Mouse (Mus musculus): ENCODE measurements around the gene Cwc25. TPM values are rescaled to one million over a fixed set of nuclear protein-coding genes. Genes with fewer than 3 reads are reported as not detected.

The Cwc25 gene
- polyA plus RNA-seq (2014; fragmentation: Nextera tagmentation; extraction: Ambion mirVana) = 13.3 and 14.2 TPM in 2 replicates

GRCm38 (mm10) chr11:97766154-97766881, at the start of gene Cwc25:
Gene Cwc25 (minus strand): TSS chr11:97766556.
- Histone ChIP-seq H3K27me3 (ENCODE audit: insufficient read depth, low read length) (no peaks in the 10 kb centered on the region), H3K4me3 (ENCODE audit: low read depth, low read length) (peak within 1 kb of the TSS; percentile 90), H3K4me2 (peak within 1 kb of the TSS; percentile 82), H3K9me3 (ENCODE audit: low read depth, low read length) (no peaks in the 10 kb centered on the region), H3K36me3 (ENCODE audit: insufficient read depth) (peaks cover 22% of the 10 kb centered on the region), H3K27ac (ENCODE audit: low read depth) (peak within 1 kb of the TSS; percentile 96), H3K4me1 (ENCODE audit: insufficient read depth) (peaks cover 8% of the 10 kb centered on the region), H3K9ac (peak within 1 kb of the TSS; percentile 87)
- no peak for TF ChIP-seq CTCF (IDR thresholded peaks at IDR 0.05; ENCODE audit: low read depth)
- peak; percentile 99 for DNase-seq
- WGBS = under 1% methylated on average over 38 of the region's 38 CpGs
- peak; percentile 95 for ATAC-seq (ENCODE audit: insufficient read depth)

- no peak overlapping the region for H3K9ac ChIP-seq
- H3K36me3 ChIP-seq (ENCODE audit: insufficient read depth) = peaks cover 69% of the 10 kb centered on the region
- TF ChIP-seq CTCF (IDR thresholded peaks at IDR 0.05; ENCODE audit: low read depth) = no peak
- H3K4me2 ChIP-seq = no peak overlapping the region
- DNase-seq = no peak
- H3K4me3 ChIP-seq (ENCODE audit: low read depth, low read length) = no peak overlapping the region
- 68% methylated on average over 11 of the region's 11 CpGs for WGBS
- peak overlapping the region; percentile 20; the same call in 1 of the 2 replicates for H3K27ac ChIP-seq (ENCODE audit: low read depth)
- H3K9me3 ChIP-seq (ENCODE audit: low read depth, low read length) = no peaks in the 10 kb centered on the region
- no peak for ATAC-seq (ENCODE audit: insufficient read depth)
- H3K4me1 ChIP-seq (ENCODE audit: insufficient read depth) = peaks cover 52% of the 10 kb centered on the region
- no peaks in the 10 kb centered on the region for H3K27me3 ChIP-seq (ENCODE audit: insufficient read depth, low read length)
Observed at GRCm38 (mm10) chr11:97815736-97816135, 49.4 kb upstream of the Cwc25 start.

GRCm38 (mm10) chr11:97813746-97814515, 47.6 kb upstream of the Cwc25 start:
- Histone ChIP-seq H3K9ac (no peak overlapping the region), H3K9me3 (ENCODE audit: low read depth, low read length) (no peaks in the 10 kb centered on the region), H3K27ac (ENCODE audit: low read depth) (no peak overlapping the region; the same call in 1 of the 2 replicates), H3K4me2 (no peak overlapping the region), H3K27me3 (ENCODE audit: insufficient read depth, low read length) (no peaks in the 10 kb centered on the region), H3K36me3 (ENCODE audit: insufficient read depth) (peaks cover 78% of the 10 kb centered on the region), H3K4me3 (ENCODE audit: low read depth, low read length) (no peak overlapping the region), H3K4me1 (ENCODE audit: insufficient read depth) (peaks cover 67% of the 10 kb centered on the region)
- ATAC-seq (ENCODE audit: insufficient read depth) (no peak), DNase-seq (no peak)
- no peak for TF ChIP-seq CTCF (IDR thresholded peaks at IDR 0.05; ENCODE audit: low read depth)
- 62% methylated on average over 17 of the region's 17 CpGs for WGBS

- H3K36me3 ChIP-seq (ENCODE audit: insufficient read depth) = peaks cover 84% of the 10 kb centered on the region
- no peaks in the 10 kb centered on the region for H3K9me3 ChIP-seq (ENCODE audit: low read depth, low read length)
- peak overlapping the region; percentile 21; the same call in 1 of the 2 replicates for H3K27ac ChIP-seq (ENCODE audit: low read depth)
- TF ChIP-seq CTCF (IDR thresholded peaks at IDR 0.05; ENCODE audit: low read depth) = no peak
- no peak overlapping the region for H3K9ac ChIP-seq
- 53% methylated on average over 7 of the region's 7 CpGs for WGBS
- DNase-seq (no peak), ATAC-seq (ENCODE audit: insufficient read depth) (no peak)
- H3K27me3 ChIP-seq (ENCODE audit: insufficient read depth, low read length) = no peaks in the 10 kb centered on the region
- H3K4me2 ChIP-seq = no peak overlapping the region
- H3K4me3 ChIP-seq (ENCODE audit: low read depth, low read length) = no peak overlapping the region
- peaks cover 67% of the 10 kb centered on the region for H3K4me1 ChIP-seq (ENCODE audit: insufficient read depth)
Observed at GRCm38 (mm10) chr11:97813085-97813484, 46.7 kb upstream of the Cwc25 start.

- ATAC-seq (ENCODE audit: insufficient read depth) (peak; percentile 24; the same call in 1 of the 2 replicates), DNase-seq (peak; percentile 40)
- Histone ChIP-seq H3K4me3 (ENCODE audit: low read depth, low read length) (no peak overlapping the region), H3K4me2 (peak overlapping the region; percentile 31; the same call in 1 of the 2 replicates), H3K36me3 (ENCODE audit: insufficient read depth) (peaks cover 84% of the 10 kb centered on the region), H3K9me3 (ENCODE audit: low read depth, low read length) (no peaks in the 10 kb centered on the region), H3K27ac (ENCODE audit: low read depth) (peak overlapping the region; percentile 21; the same call in 1 of the 2 replicates), H3K27me3 (ENCODE audit: insufficient read depth, low read length) (no peaks in the 10 kb centered on the region), H3K4me1 (ENCODE audit: insufficient read depth) (peaks cover 69% of the 10 kb centered on the region), H3K9ac (no peak overlapping the region)
- 52% methylated on average over 3 of the region's 3 CpGs for WGBS
- TF ChIP-seq CTCF (IDR thresholded peaks at IDR 0.05; ENCODE audit: low read depth) = no peak
Observed at GRCm38 (mm10) chr11:97812491-97812921, 46.1 kb upstream of the Cwc25 start.

GRCm38 (mm10) chr11:97811569-97812362, 45.4 kb upstream of the Cwc25 start:
- Histone ChIP-seq H3K27me3 (ENCODE audit: insufficient read depth, low read length) (no peaks in the 10 kb centered on the region), H3K4me1 (ENCODE audit: insufficient read depth) (peaks cover 70% of the 10 kb centered on the region), H3K9ac (peak overlapping the region; percentile 14; the same call in 1 of the 2 replicates), H3K9me3 (ENCODE audit: low read depth, low read length) (no peaks in the 10 kb centered on the region), H3K36me3 (ENCODE audit: insufficient read depth) (peaks cover 83% of the 10 kb centered on the region), H3K27ac (ENCODE audit: low read depth) (peak overlapping the region; percentile 21), H3K4me3 (ENCODE audit: low read depth, low read length) (no peak overlapping the region), H3K4me2 (peak overlapping the region; percentile 31)
- DNase-seq = no peak
- WGBS = 29% methylated on average over 12 of the region's 13 CpGs
- TF ChIP-seq CTCF (IDR thresholded peaks at IDR 0.05; ENCODE audit: low read depth) = no peak
- no peak for ATAC-seq (ENCODE audit: insufficient read depth)
